Comparison of ENCODE assay signal across 27 mouse cellular contexts in genomic region chr15:80361780-80362508, GRCm38 (mm10).
DNase-seq lines count a peak whose midpoint lies in the region; ATAC-seq lines count a peak whose summit lies in the region.
"Had no signal": no experiment of that assay in that cellular context is flagged by ENCODE, and none has a peak within 500 bp of the region (broad histone marks: within the 10 kb centered on the region; RNA-seq: fewer than 3 reads in every experiment).

No protein-coding gene starts in this region.

- H3K36me3 ChIP-seq in forebrain, embryonic 12.5 days (replicated peaks), result no peaks in the 10 kb centered on the region
- no peaks in the 10 kb centered on the region for H3K36me3 ChIP-seq in forebrain, embryonic 16.5 days (ENCODE audit: control insufficient read depth, insufficient read depth)
- H3K36me3 ChIP-seq in midbrain, embryonic 10.5 days, result no peaks in the 10 kb centered on the region
- H3K36me3 ChIP-seq in midbrain, embryonic 15.5 days (replicated peaks), result no peaks in the 10 kb centered on the region
- H3K36me3 ChIP-seq in limb, embryonic 10.5 days, result no peaks in the 10 kb centered on the region
- H3K36me3 ChIP-seq: embryonic facial prominence, embryonic 10.5 days; embryonic facial prominence, embryonic 13.5 days; G1E; heart, embryonic 12.5 days; heart, embryonic 15.5 days; hindbrain, embryonic 10.5 days; hindbrain, embryonic 13.5 days had no signal

- H3K4me3 ChIP-seq in forebrain, embryonic 12.5 days (replicated peaks), result no peak overlapping the region
- no peak overlapping the region for H3K4me3 ChIP-seq in forebrain, embryonic 16.5 days (replicated peaks; ENCODE audit: low read length)
- no peak overlapping the region for H3K4me3 ChIP-seq in midbrain, embryonic 10.5 days
- H3K4me3 ChIP-seq in midbrain, embryonic 15.5 days, result no peak overlapping the region
- no peak overlapping the region for H3K4me3 ChIP-seq in limb, embryonic 10.5 days
- H3K4me3 ChIP-seq: embryonic facial prominence, embryonic 10.5 days; embryonic facial prominence, embryonic 13.5 days; erythroblast, embryonic 14.5 days; heart, embryonic 12.5 days; heart, embryonic 15.5 days; hindbrain, embryonic 10.5 days; hindbrain, embryonic 13.5 days had no signal

- H3K9me3 ChIP-seq in forebrain, embryonic 12.5 days, result no peaks in the 10 kb centered on the region
- no peaks in the 10 kb centered on the region for H3K9me3 ChIP-seq in forebrain, embryonic 16.5 days (ENCODE audit: control insufficient read depth, low read length)
- no peaks in the 10 kb centered on the region for H3K9me3 ChIP-seq in midbrain, embryonic 10.5 days (replicated peaks)
- H3K9me3 ChIP-seq in midbrain, embryonic 15.5 days, result no peaks in the 10 kb centered on the region
- no peaks in the 10 kb centered on the region for H3K9me3 ChIP-seq in limb, embryonic 10.5 days (replicated peaks)
- H3K9me3 ChIP-seq: embryonic facial prominence, embryonic 10.5 days; embryonic facial prominence, embryonic 13.5 days; G1E; heart, embryonic 12.5 days; heart, embryonic 15.5 days; hindbrain, embryonic 10.5 days; hindbrain, embryonic 13.5 days had no signal

- H3K4me2 ChIP-seq in forebrain, embryonic 12.5 days, result no peak overlapping the region
- no peak overlapping the region for H3K4me2 ChIP-seq in forebrain, embryonic 16.5 days (ENCODE audit: low read length)
- H3K4me2 ChIP-seq in midbrain, embryonic 15.5 days, result no peak overlapping the region
- H3K4me2 ChIP-seq: embryonic facial prominence, embryonic 13.5 days; heart, embryonic 12.5 days; heart, embryonic 15.5 days; hindbrain, embryonic 13.5 days had no signal

- no peak overlapping the region for H3K27ac ChIP-seq in forebrain, embryonic 12.5 days
- no peak overlapping the region for H3K27ac ChIP-seq in forebrain, embryonic 16.5 days (ENCODE audit: low read length)
- 0 out of 2 replicates have a peak overlapping the region, but pooled peaks have one; percentile 42 for H3K27ac ChIP-seq in midbrain, embryonic 10.5 days (replicated peaks)
- H3K27ac ChIP-seq in midbrain, embryonic 15.5 days, result no peak overlapping the region
- H3K27ac ChIP-seq in limb, embryonic 10.5 days, result peak overlapping the region; percentile 7
- H3K27ac ChIP-seq: embryonic facial prominence, embryonic 10.5 days; embryonic facial prominence, embryonic 13.5 days; heart, embryonic 15.5 days; hindbrain, embryonic 10.5 days; hindbrain, embryonic 13.5 days had no signal

- 0 out of 2 replicates have a peak, but pooled peaks have one; percentile 9 for ATAC-seq in forebrain, embryonic 12.5 days (ENCODE audit: low FRiP score)
- no peak for ATAC-seq in forebrain, embryonic 16.5 days
- no peak for ATAC-seq in midbrain, embryonic 15.5 days (replicated peaks)
- ATAC-seq: inflammation-experienced regulatory T-cells, adult 6 months; intestine, embryonic 16.5 days; Patski had no signal

- H3K9ac ChIP-seq in forebrain, embryonic 12.5 days, result no peak overlapping the region
- no peak overlapping the region for H3K9ac ChIP-seq in forebrain, embryonic 16.5 days (replicated peaks; ENCODE audit: low read depth, low read length)
- no peak overlapping the region for H3K9ac ChIP-seq in midbrain, embryonic 15.5 days
- H3K9ac ChIP-seq: embryonic facial prominence, embryonic 13.5 days; heart, embryonic 12.5 days; heart, embryonic 15.5 days; hindbrain, embryonic 13.5 days had no signal

- 90% methylated on average over 15 of the region's 15 CpGs for WGBS in forebrain, embryonic 12.5 days
- WGBS in forebrain, embryonic 16.5 days, result 86% methylated on average over 15 of the region's 15 CpGs
- WGBS in midbrain, embryonic 10.5 days, result 94% methylated on average over 15 of the region's 15 CpGs
- 92% methylated on average over 15 of the region's 15 CpGs for WGBS in midbrain, embryonic 15.5 days
- WGBS in limb, embryonic 10.5 days, result 93% methylated on average over 15 of the region's 15 CpGs

- DNase-seq in cerebellum, postnatal 10 days, result peak; percentile 63 to 70
- DNase-seq in cerebellum, adult 9-11 months, result no peak
- no peak for DNase-seq in midbrain, embryonic 10.5 days (ENCODE audit: low spot score)
- DNase-seq in limb, embryonic 10.5 days (ENCODE audit: low spot score), result no peak
- DNase-seq: adrenal gland, postnatal 10 days; adrenal gland, postnatal 36 days; B cell, adult 2 months; embryo, embryonic 11 days; gastrocnemius, postnatal 25 days; heart, adult 18-20 months; heart, postnatal 10 days; heart, postnatal 36 days; kidney, adult 18-20 months had no signal

- H3K27me3 ChIP-seq in forebrain, embryonic 12.5 days, result 0 out of 2 replicates have a peak, but pooled peaks cover 15% of the 10 kb centered on the region
- H3K27me3 ChIP-seq in forebrain, embryonic 16.5 days (replicated peaks; ENCODE audit: control insufficient read depth, insufficient read depth, low read length), result no peaks in the 10 kb centered on the region
- no peaks in the 10 kb centered on the region; the same call in 1 of the 2 replicates for H3K27me3 ChIP-seq in midbrain, embryonic 10.5 days (ENCODE audit: low read depth, poor library complexity, severe bottlenecking)
- H3K27me3 ChIP-seq in midbrain, embryonic 15.5 days (replicated peaks), result no peaks in the 10 kb centered on the region
- H3K27me3 ChIP-seq in limb, embryonic 10.5 days (ENCODE audit: low read depth, poor library complexity, severe bottlenecking), result peaks cover 17% of the 10 kb centered on the region; the same call in 1 of the 2 replicates

- H3K4me1 ChIP-seq in forebrain, embryonic 12.5 days, result peaks cover 16% of the 10 kb centered on the region
- H3K4me1 ChIP-seq in forebrain, embryonic 16.5 days (replicated peaks; ENCODE audit: control insufficient read depth, insufficient read depth, low read length), result peaks cover 15% of the 10 kb centered on the region
- H3K4me1 ChIP-seq in midbrain, embryonic 10.5 days, result peaks cover 8% of the 10 kb centered on the region
- peaks cover 7% of the 10 kb centered on the region for H3K4me1 ChIP-seq in midbrain, embryonic 15.5 days
- H3K4me1 ChIP-seq in limb, embryonic 10.5 days, result peaks cover 33% of the 10 kb centered on the region

Comparison
In these comparisons a context has a peak if more than half of its experiments do, and no peak if none do; other contexts are left out.
1. DNase-seq: peak in cerebellum, postnatal 10 days (2 of 2); none in cerebellum, adult 9-11 months (single experiment), midbrain, embryonic 10.5 days (single experiment) and limb, embryonic 10.5 days (single experiment).
2. H3K27ac ChIP-seq: peak in midbrain, embryonic 10.5 days (single experiment) and limb, embryonic 10.5 days (single experiment); none in forebrain, embryonic 12.5 days (single experiment), forebrain, embryonic 16.5 days (single experiment) and midbrain, embryonic 15.5 days (single experiment).